Mouse (Mus musculus): ENCODE results near the gene Pdrg1. TPM values are rescaled to one million over a fixed set of nuclear protein-coding genes. Genes with fewer than 3 reads are reported as not detected.

The Pdrg1 gene
- total RNA-seq, 2 experiments from 2014 or later, result 136 to 152 TPM

Other genes with a start within 250 kb of the Pdrg1 start
- gene Bcl2l1, start 183.7 kb downstream of the Pdrg1 start, total RNA-seq (2021), result 100 to 1,000 TPM in 1 of 2 experiments, 10 to 100 TPM in 1; 77.8 to 111 TPM
- 1 to 10 TPM in 1 of 2 experiments, under 1 TPM in 1; 0.90 to 1.0 TPM for gene Tpx2, start 167.5 kb downstream of the Pdrg1 start, total RNA-seq (2021)
- under 1 TPM in 1 of 2 experiments, not detected in 1; 0.13 TPM for gene Mylk2, start 104.1 kb downstream of the Pdrg1 start, total RNA-seq (2021)
- gene Foxs1, start 82.2 kb downstream of the Pdrg1 start, total RNA-seq (2021), result 1 to 10 TPM; 2.2 to 2.6 TPM
- gene Dusp15, start 63.7 kb downstream of the Pdrg1 start, total RNA-seq (2021), result not detected
- gene Ttll9, start 52.9 kb downstream of the Pdrg1 start, total RNA-seq (2021), result not detected
- gene Xkr7, start 16.4 kb upstream of the Pdrg1 start, total RNA-seq (2021), result not detected
- gene Ccm2l, start 50.5 kb upstream of the Pdrg1 start, total RNA-seq (2021), result 10 to 100 TPM; 12.6 to 15.5 TPM
- 1 to 10 TPM; 1.3 to 1.9 TPM for gene Hck, start 93.0 kb upstream of the Pdrg1 start, total RNA-seq (2021)
- 10 to 100 TPM; 36.6 to 44.4 TPM for gene Tm9sf4, start 145.9 kb upstream of the Pdrg1 start, total RNA-seq (2021)
- 1 to 10 TPM in 1 of 2 experiments, under 1 TPM in 1; 0.77 to 1.2 TPM for gene Tspyl3, start 210.0 kb upstream of the Pdrg1 start, total RNA-seq (2021)
- 1 to 10 TPM; 3.3 to 4.2 TPM for gene Plagl2, start 226.0 kb upstream of the Pdrg1 start, total RNA-seq (2021)
- gene Pofut1, start 226.1 kb upstream of the Pdrg1 start, total RNA-seq (2021), result 10 to 100 TPM; 13.6 to 13.9 TPM

All from heart, adult 18-20 months (tissue).